Mouse (Mus musculus): ENCODE data around the gene Sprr2a2. TPM values are rescaled to one million over a fixed set of nuclear protein-coding genes. Genes with fewer than 3 reads are reported as not detected.
A peak's percentile ranks its signal among the peaks of the same experiment; 100 is the strongest.
"Not testable (repeated sequence)": the region's sequence is repeated elsewhere in the genome, so short reads cannot be mapped to it uniquely, and the experiment has no call there.

Sprr2a2 gene
- total RNA-seq (2014; fragmentation: Nextera tagmentation) (not detected in 2 replicates), total RNA-seq (2017) (not detected in 2 replicates)

GRCm38 (mm10) chr3:92215569-92215968 is at the start of gene Sprr2a2, which contains the start of gene Sprr2a1:
TSS of gene Sprr2a2 (plus strand) at chr3:92215920.
TSS of gene Sprr2a1 (plus strand) at chr3:92215799.
- ATAC-seq (replicated peaks; ENCODE audit: low FRiP score, low TSS enrichment, poor library complexity, severe bottlenecking): not testable (repeated sequence)

- no peak for ATAC-seq (replicated peaks; ENCODE audit: low FRiP score, low TSS enrichment, poor library complexity, severe bottlenecking)
Observed at GRCm38 (mm10) chr3:92169847-92170246, 45.9 kb upstream of the Sprr2a2 start.

GRCm38 (mm10) chr3:92176880-92177279 is 38.8 kb upstream of the Sprr2a2 start:
- ATAC-seq (replicated peaks; ENCODE audit: low FRiP score, low TSS enrichment, poor library complexity, severe bottlenecking): no peak

GRCm38 (mm10) chr3:92195512-92196200 is 20.1 kb upstream of the Sprr2a2 start:
- no peak for ATAC-seq (replicated peaks; ENCODE audit: low FRiP score, low TSS enrichment, poor library complexity, severe bottlenecking)

GRCm38 (mm10) chr3:92211133-92211925 is 4.4 kb upstream of the Sprr2a2 start:
- not testable (repeated sequence) for ATAC-seq (replicated peaks; ENCODE audit: low FRiP score, low TSS enrichment, poor library complexity, severe bottlenecking)

- not testable (repeated sequence) for ATAC-seq (replicated peaks; ENCODE audit: low FRiP score, low TSS enrichment, poor library complexity, severe bottlenecking)
Observed at GRCm38 (mm10) chr3:92212059-92212458, 3.7 kb upstream of the Sprr2a2 start.

- not testable (repeated sequence) for ATAC-seq (replicated peaks; ENCODE audit: low FRiP score, low TSS enrichment, poor library complexity, severe bottlenecking)
Observed at GRCm38 (mm10) chr3:92213651-92214050, 2.1 kb upstream of the Sprr2a2 start.

- ATAC-seq (replicated peaks; ENCODE audit: low FRiP score, low TSS enrichment, poor library complexity, severe bottlenecking): peak; percentile 59
Observed at GRCm38 (mm10) chr3:92219031-92219430, 3.3 kb downstream of the Sprr2a2 start.

GRCm38 (mm10) chr3:92223708-92224107 is 8.0 kb downstream of the Sprr2a2 start:
- not testable (repeated sequence) for ATAC-seq (replicated peaks; ENCODE audit: low FRiP score, low TSS enrichment, poor library complexity, severe bottlenecking)

- ATAC-seq (replicated peaks; ENCODE audit: low FRiP score, low TSS enrichment, poor library complexity, severe bottlenecking): not testable (repeated sequence)
Observed at GRCm38 (mm10) chr3:92227410-92227809, 11.7 kb downstream of the Sprr2a2 start.

GRCm38 (mm10) chr3:92236463-92237189 is 20.9 kb downstream of the Sprr2a2 start:
- peak; percentile 22 for ATAC-seq (replicated peaks; ENCODE audit: low FRiP score, low TSS enrichment, poor library complexity, severe bottlenecking)

GRCm38 (mm10) chr3:92238736-92239135 is 23.0 kb downstream of the Sprr2a2 start:
- not testable (repeated sequence) for ATAC-seq (replicated peaks; ENCODE audit: low FRiP score, low TSS enrichment, poor library complexity, severe bottlenecking)

- ATAC-seq (replicated peaks; ENCODE audit: low FRiP score, low TSS enrichment, poor library complexity, severe bottlenecking): peak; percentile 24; the same call in 1 of the 2 replicates
Observed at GRCm38 (mm10) chr3:92239197-92239596, 23.5 kb downstream of the Sprr2a2 start.

- ATAC-seq (replicated peaks; ENCODE audit: low FRiP score, low TSS enrichment, poor library complexity, severe bottlenecking): not testable (repeated sequence)
Observed at GRCm38 (mm10) chr3:92244833-92245232, 29.1 kb downstream of the Sprr2a2 start.

- ATAC-seq (replicated peaks; ENCODE audit: low FRiP score, low TSS enrichment, poor library complexity, severe bottlenecking): not testable (repeated sequence)
Observed at GRCm38 (mm10) chr3:92246245-92246644, 30.5 kb downstream of the Sprr2a2 start.

GRCm38 (mm10) chr3:92248494-92248893 is 32.8 kb downstream of the Sprr2a2 start:
- ATAC-seq (replicated peaks; ENCODE audit: low FRiP score, low TSS enrichment, poor library complexity, severe bottlenecking): not testable (repeated sequence)

GRCm38 (mm10) chr3:92250450-92250849 is 34.7 kb downstream of the Sprr2a2 start:
- 0 out of 2 replicates have a peak, but pooled peaks have one; percentile 12 for ATAC-seq (replicated peaks; ENCODE audit: low FRiP score, low TSS enrichment, poor library complexity, severe bottlenecking)

- ATAC-seq (replicated peaks; ENCODE audit: low FRiP score, low TSS enrichment, poor library complexity, severe bottlenecking): peak; percentile 58
Observed at GRCm38 (mm10) chr3:92253860-92254259, 38.1 kb downstream of the Sprr2a2 start.

- ATAC-seq (replicated peaks; ENCODE audit: low FRiP score, low TSS enrichment, poor library complexity, severe bottlenecking): not testable (repeated sequence)
Observed at GRCm38 (mm10) chr3:92258526-92258925, 42.8 kb downstream of the Sprr2a2 start.

- ATAC-seq (replicated peaks; ENCODE audit: low FRiP score, low TSS enrichment, poor library complexity, severe bottlenecking): not testable (repeated sequence)
Observed at GRCm38 (mm10) chr3:92263462-92263861, 47.7 kb downstream of the Sprr2a2 start.
